Mouse (Mus musculus) activated CD4-positive, CD25-positive, alpha-beta regulatory T cell, adult 9 weeks (primary cell): Measurements from ENCODE around the gene Otulinl. TPM values are rescaled to one million over a fixed set of nuclear protein-coding genes. Genes with fewer than 3 reads are reported as not detected.

Experiments
- polyA plus RNA-seq: library from polyadenylated mRNA; unstranded; fragments of 100-300 nt; shearing (Covaris generic); gene quantifications from one replicate; pipeline ENCODE4 v1.2.1, GENCODE M21; 2017

Otulinl gene
- polyA plus RNA-seq: 139 TPM

GRCm38 (mm10) chr15:27681419-27682187 lies at the start of gene Otulinl:
Otulinl (minus strand) TSS chr15:27681579.

GRCm38 (mm10) chr15:27630601-27631383 lies 50.6 kb downstream of the Otulinl start, which contains the start of gene Otulin:
Otulin (minus strand) TSS chr15:27630693.

Other genes with a start within 250 kb of the Otulinl start
- gene Ank, start 214.9 kb downstream of the Otulinl start, polyA plus RNA-seq: 3.6 TPM
- 4.4 TPM for gene Otulin, start 50.9 kb downstream of the Otulinl start, polyA plus RNA-seq